Mouse (Mus musculus) liver, embryonic 14.5 days (tissue): ENCODE results near the gene Smarcad1. TPM values are rescaled to one million over a fixed set of nuclear protein-coding genes. Genes with fewer than 3 reads are reported as not detected.

Source experiments
- ATAC-seq: fragments of 200-750 bp; cut with Nextera tagmentation; 2 replicates; pipeline ENCODE4 v1.8.0; 2017; ENCODE audit warnings: moderate number of reproducible peaks, mild to moderate bottlenecking, moderate library complexity; ENCODE audit not compliant: insufficient read depth
- DNase-seq, 3 experiments: peaks; one replicate each; pipeline ENCODE4 v3.0.0-alpha.2; 2012 to 2013; ENCODE audit warnings: low read depth in 3 of 3, low spot score in 3 of 3
- H3K27ac ChIP-seq: fragments of 300-500 bp; sonication (generic); 2 replicates; pipeline ENCODE4 v1.5.1; 2014; ENCODE audit warnings: moderate library complexity, mild to moderate bottlenecking, control low read depth, inconsistent platforms
- H3K27me3 ChIP-seq: fragments of 300-500 bp; sonication (generic); 2 replicates; pipeline ENCODE4 v1.6.1; 2014; ENCODE audit warnings: mild to moderate bottlenecking, low read length, moderate library complexity; ENCODE audit not compliant: control insufficient read depth, insufficient read depth
- H3K36me3 ChIP-seq: fragments of 300-500 bp; sonication (generic); replicated peaks from 2 replicates; pipeline ENCODE4 v1.6.1; 2014; ENCODE audit warnings: low read depth; ENCODE audit not compliant: control insufficient read depth, insufficient read depth
- H3K4me1 ChIP-seq, 2 experiments: fragments of 200-500 bp in 1 of 2; fragments of 300-500 bp in 1 of 2; sonication (generic) in 1 of 2; replicated peaks; 2 replicates each; pipeline ENCODE4 v1.6.1; 2012 to 2014; ENCODE audit warnings: antibody characterized with exemption in 1 of 2, inconsistent platforms in 1 of 2, low read length in 1 of 2; ENCODE audit not compliant: control insufficient read depth in 2 of 2, insufficient read depth in 2 of 2
- H3K4me2 ChIP-seq: fragments of 300-500 bp; sonication (generic); 2 replicates; pipeline ENCODE4 v1.6.1; 2014; ENCODE audit warnings: low read depth, mild to moderate bottlenecking, control low read depth, moderate library complexity
- H3K4me3 ChIP-seq, 2 experiments: fragments of 200-500 bp in 1 of 2; fragments of 300-500 bp in 1 of 2; sonication (generic) in 1 of 2; 2 replicates each; pipeline ENCODE4 v1.5.1; 2012 to 2014; ENCODE audit warnings: low read depth in 2 of 2, low read length in 2 of 2, mild to moderate bottlenecking in 2 of 2, control low read depth in 1 of 2, inconsistent platforms in 1 of 2, moderate library complexity in 1 of 2; ENCODE audit not compliant: insufficient read depth in 1 of 2
- H3K9ac ChIP-seq: fragments of 300-500 bp; sonication (generic); replicated peaks from 2 replicates; pipeline ENCODE4 v1.6.1; 2014; ENCODE audit warnings: mild to moderate bottlenecking, control low read depth, moderate library complexity
- H3K9me3 ChIP-seq: fragments of 300-500 bp; sonication (generic); 2 replicates; pipeline ENCODE4 v1.6.1; 2016; ENCODE audit warnings: low read length, mixed read lengths; ENCODE audit not compliant: control insufficient read depth
- CTCF ChIP-seq: IDR thresholded peaks from 2 replicates; pipeline ENCODE4 v1.5.1; 2016; ENCODE audit warnings: antibody characterized with exemption, low read depth, control low read depth
- EP300 ChIP-seq: IDR thresholded peaks from 2 replicates; pipeline ENCODE4 v1.6.1; 2016; ENCODE audit warnings: antibody characterized with exemption, low read depth
- WGBS: fragments of 180-500 bp; shearing (Covaris S2); extraction: QIAGEN DNeasy Blood & Tissue Kit; methylation state at CpG from one replicate; pipeline ENCODE4 v1.1.7; 2014; ENCODE audit not compliant: insufficient replicate concordance; 5-methylcytosine and 5-hydroxymethylcytosine counted together
- polyA plus RNA-seq, 2 experiments: library from polyadenylated mRNA; depleted of rRNA in 1 of 2; stranded (reverse) in 1 of 2; unstranded in 1 of 2; fragments of >200 nt; fragmentation: Nextera tagmentation in 1 of 2; extraction: Ambion mirVana in 1 of 2; gene quantifications; 2 replicates each; pipeline versions ENCODE4 v1.2.1 to v1.2.3; 2012 to 2014

Smarcad1 gene
- polyA plus RNA-seq, 2 experiments, result 14.2 to 17.6 TPM

DNA sequence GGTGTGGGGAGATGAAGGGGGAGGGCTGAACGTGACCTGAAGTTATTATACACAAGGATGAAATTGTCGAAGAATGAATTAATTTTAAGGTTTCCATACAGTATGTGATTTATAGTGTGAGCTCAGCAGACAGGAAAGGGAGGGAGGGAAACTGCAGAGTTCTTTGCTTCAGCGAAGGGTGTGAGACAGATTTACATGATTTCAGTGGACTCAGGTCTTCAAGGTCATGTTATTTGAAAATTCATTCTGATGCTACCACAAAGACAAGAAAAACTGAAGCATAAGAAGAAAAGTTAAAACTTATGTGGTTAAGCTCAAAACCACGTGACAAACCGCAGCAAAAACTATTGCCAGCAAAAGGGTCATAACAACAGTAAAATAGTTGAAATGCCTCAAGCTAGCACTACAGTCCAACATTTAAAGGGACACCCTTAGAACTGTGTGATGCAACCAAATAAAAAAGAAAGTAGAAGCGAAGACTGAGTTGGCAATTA lies 98.4 kb downstream of the Smarcad1 start:
- Histone ChIP-seq H3K9ac (no peak overlapping the region), H3K27ac (no peak overlapping the region), H3K4me2 (no peak overlapping the region), H3K27me3 (no peaks in the 10 kb centered on the region), H3K36me3 (no peaks in the 10 kb centered on the region), H3K9me3 (no peaks in the 10 kb centered on the region), H3K4me1 (no peaks in the 10 kb centered on the region), H3K4me3 (no peak overlapping the region)
- TF ChIP-seq EP300, result no peak
- TF ChIP-seq CTCF, result no peak
- WGBS, result 51% methylated on average over 6 of the region's 6 CpGs
- ATAC-seq (no peak), DNase-seq (no peak)

DNA sequence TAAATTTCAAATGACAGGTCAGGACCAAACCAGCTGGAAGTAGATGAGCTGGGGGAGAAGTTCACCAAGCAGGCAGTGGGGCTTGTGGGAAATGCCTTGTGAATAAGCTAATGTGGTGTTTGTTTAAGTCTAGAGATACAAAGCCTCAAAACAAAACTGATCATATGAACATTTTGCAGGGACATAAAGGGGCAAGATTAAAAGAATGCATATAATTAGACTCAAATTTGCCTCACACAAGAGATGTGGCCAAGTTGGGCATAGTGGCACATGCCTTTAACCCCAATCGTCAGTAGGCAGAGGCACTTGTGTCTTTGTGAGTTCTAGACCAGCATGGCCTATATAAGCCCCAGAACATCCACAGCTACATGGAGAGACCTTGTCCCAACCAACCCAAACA lies 99.9 kb downstream of the Smarcad1 start:
- Histone ChIP-seq H3K27me3 (no peaks in the 10 kb centered on the region), H3K36me3 (no peaks in the 10 kb centered on the region), H3K4me3 (no peak overlapping the region), H3K4me2 (no peak overlapping the region), H3K9ac (no peak overlapping the region), H3K27ac (no peak overlapping the region), H3K4me1 (no peaks in the 10 kb centered on the region), H3K9me3 (no peaks in the 10 kb centered on the region)
- no peak for DNase-seq
- no peak for TF ChIP-seq EP300
- no peak for TF ChIP-seq CTCF
- no peak for ATAC-seq
- 70% methylated on average over 1 of the region's 1 CpGs for WGBS

DNA sequence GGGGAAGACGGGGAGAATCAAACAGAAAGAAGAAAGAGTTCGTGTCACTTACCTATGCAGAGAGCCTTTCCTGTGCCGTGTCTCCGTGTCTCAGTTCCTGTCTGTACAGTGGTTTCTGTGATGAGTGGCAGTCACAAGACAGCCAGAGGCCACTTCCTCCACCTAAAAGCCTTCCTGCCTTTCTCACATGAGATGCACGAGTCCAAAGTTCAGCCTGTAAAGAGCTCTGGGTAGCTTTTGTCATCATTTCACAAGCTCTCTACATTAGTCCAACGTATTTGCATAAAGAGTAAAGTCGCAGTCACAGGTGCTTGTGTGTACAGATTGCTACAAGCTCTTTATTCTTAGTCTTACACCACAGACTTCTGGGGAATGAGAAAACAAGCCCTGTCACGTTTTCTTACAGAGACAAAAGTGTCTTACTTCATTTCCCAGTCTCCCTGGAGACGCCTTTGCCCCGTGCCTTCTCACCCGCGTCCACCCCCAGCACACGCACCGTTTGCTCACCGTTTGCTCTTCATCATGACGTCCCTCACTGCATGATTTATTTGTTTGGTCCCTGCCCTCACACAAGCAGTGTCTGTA lies 102.3 kb downstream of the Smarcad1 start, which contains the start of gene Hpgds:
Gene Hpgds (minus strand): TSS at position 288 of the 585 bp plus-strand sequence.
- Histone ChIP-seq H3K27ac (no peak within 1 kb of the TSS), H3K4me1 (no peaks in the 10 kb centered on the region), H3K9me3 (no peaks in the 10 kb centered on the region), H3K27me3 (no peaks in the 10 kb centered on the region), H3K36me3 (no peaks in the 10 kb centered on the region), H3K9ac (no peak within 1 kb of the TSS), H3K4me3 (no peak within 1 kb of the TSS), H3K4me2 (no peak within 1 kb of the TSS)
- DNase-seq (peak in 1 of 3 experiments; percentile 7), ATAC-seq (no peak)
- 15% methylated on average over 16 of the region's 16 CpGs for WGBS
- TF ChIP-seq EP300 (no peak), CTCF (no peak)

DNA sequence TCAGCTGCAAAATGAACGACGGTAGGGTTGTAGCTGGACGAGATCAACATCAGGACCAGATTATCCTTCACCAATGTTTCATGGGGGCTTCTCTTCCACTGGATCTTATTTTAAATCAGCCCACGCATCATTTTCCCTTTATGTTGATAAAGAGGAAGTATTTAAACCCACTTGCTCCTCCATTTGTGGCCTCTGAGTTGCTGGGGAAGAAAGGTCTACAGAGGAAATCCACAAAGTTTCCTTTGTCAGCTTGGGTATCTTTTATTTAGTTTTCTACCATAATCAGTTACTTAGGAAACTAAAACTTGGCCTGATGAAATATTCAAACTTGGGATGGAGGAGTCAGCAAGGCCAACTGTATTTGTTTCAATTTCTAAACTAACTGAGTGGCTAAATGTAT lies 104.0 kb downstream of the Smarcad1 start:
- TF ChIP-seq EP300, result no peak
- no peak for TF ChIP-seq CTCF
- H3K9ac ChIP-seq, result no peak overlapping the region
- no peak overlapping the region for H3K4me2 ChIP-seq
- H3K36me3 ChIP-seq, result no peaks in the 10 kb centered on the region
- H3K9me3 ChIP-seq, result no peaks in the 10 kb centered on the region
- no peaks in the 10 kb centered on the region for H3K27me3 ChIP-seq
- DNase-seq (no peak), ATAC-seq (no peak)
- no peak overlapping the region for H3K4me3 ChIP-seq
- no peaks in the 10 kb centered on the region for H3K4me1 ChIP-seq
- no peak overlapping the region for H3K27ac ChIP-seq
- WGBS, result 46% methylated on average over 4 of the region's 4 CpGs

DNA sequence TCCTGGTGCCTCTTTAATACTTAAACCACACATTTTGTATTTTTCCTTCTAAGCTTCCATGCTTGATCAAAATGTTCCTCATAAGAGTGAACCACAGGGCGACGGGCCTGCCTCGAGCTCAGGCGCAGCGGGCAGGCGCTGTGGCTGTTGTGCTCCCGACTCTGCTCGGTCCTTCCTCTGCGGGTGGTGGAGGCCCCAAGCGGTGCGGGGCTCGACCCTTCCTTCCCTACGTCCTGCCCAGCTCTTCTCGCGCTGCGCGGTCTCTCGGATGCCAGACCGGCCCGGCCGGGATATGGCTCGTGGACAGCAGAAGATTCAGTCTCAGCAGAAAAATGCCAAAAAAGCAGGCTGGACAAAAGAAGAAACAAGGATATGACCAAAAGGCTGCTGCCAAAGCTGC lies 108.3 kb downstream of the Smarcad1 start:
- H3K4me1 ChIP-seq, result no peaks in the 10 kb centered on the region
- no peak overlapping the region for H3K4me2 ChIP-seq
- H3K27ac ChIP-seq, result no peak overlapping the region
- no peaks in the 10 kb centered on the region for H3K9me3 ChIP-seq
- ATAC-seq (no peak), DNase-seq (no peak)
- no peaks in the 10 kb centered on the region for H3K27me3 ChIP-seq
- 10% methylated on average over 22 of the region's 22 CpGs for WGBS
- no peaks in the 10 kb centered on the region for H3K36me3 ChIP-seq
- H3K4me3 ChIP-seq, result no peak overlapping the region
- TF ChIP-seq EP300 (no peak), CTCF (no peak)
- H3K9ac ChIP-seq, result no peak overlapping the region
